Mouse (Mus musculus) subcutaneous adipose tissue, adult 2 months (tissue): ENCODE results near the gene Ssx9. TPM values are rescaled to one million over a fixed set of nuclear protein-coding genes. Genes with fewer than 3 reads are reported as not detected.

ENCODE experiments used
- polyA plus RNA-seq: library from polyadenylated mRNA; depleted of rRNA; stranded (reverse); fragments of >200 nt; gene quantifications from 2 replicates; pipeline ENCODE4 v1.2.3, GENCODE M21; 2012; ENCODE audit warnings: low replicate concordance; rRNA removed

Ssx9 gene
- polyA plus RNA-seq, result not detected in 2 replicates

DNA sequence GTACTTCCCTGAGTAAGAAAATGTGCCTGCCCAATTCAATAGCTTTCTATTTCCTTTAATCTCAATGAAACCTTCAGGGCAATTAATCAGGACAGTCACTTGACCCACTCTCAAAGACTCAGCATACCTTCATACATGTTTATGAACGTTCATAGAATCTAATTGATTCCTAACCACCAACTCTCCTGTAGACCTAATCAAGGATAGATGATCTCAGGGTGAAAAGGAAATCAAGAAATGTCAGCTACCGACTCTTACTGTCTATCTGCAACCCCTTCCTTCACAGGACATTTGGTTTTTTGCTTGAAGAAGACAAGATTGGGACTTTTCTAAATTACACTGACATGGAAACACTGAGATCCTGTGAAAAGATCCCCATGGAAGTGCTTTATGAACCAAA is at the start of gene Ssx9:
Gene Ssx9, plus strand, starts transcription at position 301 of the 400 bp plus-strand sequence.

DNA sequence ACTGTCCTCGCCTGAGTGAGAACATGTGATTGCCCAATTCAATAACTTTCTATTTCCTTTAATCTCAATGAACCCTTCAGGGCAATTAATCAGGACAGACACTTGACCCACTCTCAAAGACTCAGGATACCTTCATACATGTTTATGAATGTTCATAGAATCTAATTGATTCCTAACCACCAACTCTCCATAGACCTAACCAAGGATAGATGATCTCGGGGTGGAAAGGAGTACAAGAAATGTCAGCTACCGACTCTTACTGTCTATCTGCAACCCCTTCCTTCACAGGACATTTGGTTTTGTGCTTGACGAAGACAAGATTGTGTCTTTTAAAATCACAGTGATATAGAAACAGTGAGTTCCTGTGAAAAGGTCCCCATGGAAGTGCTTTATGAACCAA is 55.2 kb downstream of the Ssx9 start, which contains the start of gene Ssxb5:
Gene Ssxb5, plus strand, starts transcription at position 301 of the 400 bp plus-strand sequence.

Other genes with a start within 250 kb of the Ssx9 start
- gene Gm14459, start 223.5 kb upstream of the Ssx9 start, polyA plus RNA-seq, result not detected in 2 replicates
- gene Ssxb6, start 200.2 kb upstream of the Ssx9 start, polyA plus RNA-seq, result not detected in 2 replicates
- gene Ssxb3, start 156.6 kb upstream of the Ssx9 start, polyA plus RNA-seq, result not detected in 2 replicates
- gene Ssxb8, start 57.6 kb upstream of the Ssx9 start, polyA plus RNA-seq, result not detected in 2 replicates
- gene Ssxb5, start 55.3 kb downstream of the Ssx9 start, polyA plus RNA-seq, result not detected in 2 replicates
- gene Gm6592, start 95.6 kb downstream of the Ssx9 start, polyA plus RNA-seq, result not detected in 2 replicates
- gene Gm5751, start 125.8 kb downstream of the Ssx9 start, polyA plus RNA-seq, result not detected in 2 replicates
- 0.60 and 2.9 TPM in 2 replicates for gene B630019K06Rik, start 143.9 kb downstream of the Ssx9 start, polyA plus RNA-seq
- gene Fthl17b, start 214.5 kb downstream of the Ssx9 start, polyA plus RNA-seq, result not detected in 2 replicates
- not detected in 2 replicates for gene Fthl17c, start 228.1 kb downstream of the Ssx9 start, polyA plus RNA-seq
- not detected in 2 replicates for gene Fthl17d, start 238.3 kb downstream of the Ssx9 start, polyA plus RNA-seq